Mouse (Mus musculus) MEL (cell line): ENCODE measurements around the gene Gm20431. TPM values are rescaled to one million over a fixed set of nuclear protein-coding genes. Genes with fewer than 3 reads are reported as not detected.

Experiments
- DNase-seq: peaks from one replicate; pipeline ENCODE4 v3.0.0; 2011; ENCODE audit warnings: low read depth, low spot score
- H3K27ac ChIP-seq: 2 replicates; pipeline ENCODE4 v1.5.1; 2012; ENCODE audit warnings: low read depth, mild to moderate bottlenecking, control low read depth, low read length, moderate library complexity; ENCODE audit not compliant: control insufficient read depth
- H3K27me3 ChIP-seq, 2 experiments: fragments of 150-350 bp in 1 of 2; sonication (generic) in 1 of 2; 2 replicates each; pipeline ENCODE4 v1.6.1; 2012; ENCODE audit warnings: low read length in 2 of 2, mild to moderate bottlenecking in 2 of 2, improper control_type of control experiment in 1 of 2, moderate library complexity in 1 of 2; ENCODE audit not compliant: insufficient read depth in 2 of 2, control insufficient read depth in 1 of 2
- H3K36me3 ChIP-seq, 2 experiments: 2 replicates each; pipeline ENCODE4 v1.6.1; 2012 to 2014; ENCODE audit warnings: low read length in 2 of 2, improper control_type of control experiment in 1 of 2, inconsistent platforms in 1 of 2, mild to moderate bottlenecking in 1 of 2; ENCODE audit not compliant: insufficient read depth in 2 of 2, control insufficient read depth in 1 of 2
- H3K4me1 ChIP-seq, 2 experiments: fragments of 150-350 bp in 1 of 2; sonication (generic) in 1 of 2; 2 replicates each; pipeline ENCODE4 v1.6.1; 2012; ENCODE audit warnings: low read length in 2 of 2, improper control_type of control experiment in 1 of 2, mild to moderate bottlenecking in 1 of 2; ENCODE audit not compliant: insufficient read depth in 2 of 2, control insufficient read depth in 1 of 2
- H3K4me3 ChIP-seq, 2 experiments: fragments of 150-350 bp in 1 of 2; sonication (generic) in 1 of 2; 2 replicates each; pipeline ENCODE4 v1.5.1; 2012; ENCODE audit warnings: low read depth in 2 of 2, low read length in 2 of 2, mild to moderate bottlenecking in 2 of 2, moderate library complexity in 2 of 2, control low read depth in 1 of 2, improper control_type of control experiment in 1 of 2; ENCODE audit not compliant: control insufficient read depth in 1 of 2, insufficient read depth in 1 of 2
- H3K79me2 ChIP-seq: 2 replicates; pipeline ENCODE4 v1.6.1; 2012; ENCODE audit warnings: mild to moderate bottlenecking, low read length, moderate library complexity; ENCODE audit not compliant: control insufficient read depth, poor library complexity, insufficient read depth
- H3K9ac ChIP-seq: 2 replicates; pipeline ENCODE4 v1.6.1; 2012; ENCODE audit warnings: low read depth, mild to moderate bottlenecking, control low read depth, low read length, moderate library complexity; ENCODE audit not compliant: control insufficient read depth, poor library complexity, severe bottlenecking
- H3K9me3 ChIP-seq: fragments of 150-350 bp; sonication (generic); replicated peaks from 2 replicates; pipeline ENCODE4 v1.6.1; 2012; ENCODE audit warnings: mild to moderate bottlenecking, low read length, improper control_type of control experiment, moderate library complexity; ENCODE audit not compliant: insufficient read depth
- CHD2 ChIP-seq: IDR thresholded peaks from 2 replicates; pipeline ENCODE4 v1.6.1; 2011; ENCODE audit warnings: low read length, improper control_type of control experiment
- ELF1 ChIP-seq: IDR thresholded peaks from 2 replicates; pipeline ENCODE4 v1.6.1; 2014; ENCODE audit warnings: low read depth, mild to moderate bottlenecking, inconsistent platforms, low read length, improper control_type of control experiment, moderate library complexity
- EP300 ChIP-seq, 2 experiments: IDR thresholded peaks; 2 replicates each; pipeline ENCODE4 v1.6.1; 2011; ENCODE audit warnings: improper control_type of control experiment in 2 of 2, low read length in 2 of 2, low read depth in 1 of 2, mild to moderate bottlenecking in 1 of 2
- HCFC1 ChIP-seq: IDR thresholded peaks from 2 replicates; pipeline ENCODE4 v1.6.1; 2012; ENCODE audit warnings: low read depth, mild to moderate bottlenecking, inconsistent platforms, low read length, improper control_type of control experiment, moderate library complexity
- MAFK ChIP-seq: IDR thresholded peaks from 2 replicates; pipeline ENCODE4 v1.6.1; 2011; ENCODE audit warnings: low read depth, mild to moderate bottlenecking, low read length, improper control_type of control experiment, borderline replicate concordance
- MAX ChIP-seq: IDR thresholded peaks from 2 replicates; pipeline ENCODE4 v1.6.1; 2011; ENCODE audit warnings: low read length, improper control_type of control experiment
- MAZ ChIP-seq: IDR thresholded peaks from 2 replicates; pipeline ENCODE4 v1.6.1; 2012; ENCODE audit warnings: low read depth, mild to moderate bottlenecking, inconsistent platforms, low read length, improper control_type of control experiment
- MYB ChIP-seq: IDR thresholded peaks from 2 replicates; pipeline ENCODE4 v1.6.1; 2011; ENCODE audit warnings: mild to moderate bottlenecking, low read depth, low read length, improper control_type of control experiment
- NELFE ChIP-seq: IDR thresholded peaks from 2 replicates; pipeline ENCODE4 v1.6.1; 2011; ENCODE audit warnings: low read depth, low read length, improper control_type of control experiment
- POLR2A ChIP-seq, 2 experiments: IDR thresholded peaks; 2 replicates each; pipeline ENCODE4 v1.6.1; 2011 to 2012; ENCODE audit warnings: low read length in 2 of 2, mild to moderate bottlenecking in 2 of 2, control low read depth in 1 of 2, improper control_type of control experiment in 1 of 2, low read depth in 1 of 2, moderate library complexity in 1 of 2; ENCODE audit not compliant: control insufficient read depth in 1 of 2, insufficient read depth in 1 of 2, poor library complexity in 1 of 2
- POLR2AphosphoS2 ChIP-seq: IDR thresholded peaks from 2 replicates; pipeline ENCODE4 v1.6.1; 2011; ENCODE audit warnings: low read length, improper control_type of control experiment
- POLR2AphosphoS5 ChIP-seq: IDR thresholded peaks from 2 replicates; pipeline ENCODE4 v1.6.1; 2012; ENCODE audit warnings: low read depth, borderline replicate concordance, mild to moderate bottlenecking, inconsistent platforms, low read length, moderate library complexity, mixed read lengths
- RCOR1 ChIP-seq: IDR thresholded peaks from 2 replicates; pipeline ENCODE4 v1.6.1; 2012; ENCODE audit warnings: low read depth, mild to moderate bottlenecking, inconsistent platforms, low read length, improper control_type of control experiment
- TAL1 ChIP-seq: IDR thresholded peaks from 2 replicates; pipeline ENCODE4 v1.6.1; 2012; ENCODE audit warnings: mild to moderate bottlenecking, inconsistent platforms, low read length, moderate library complexity, mixed read lengths
- TBP ChIP-seq: IDR thresholded peaks from 2 replicates; pipeline ENCODE4 v1.8.0; 2011; ENCODE audit warnings: low read depth, low read length, improper control_type of control experiment
- TCF12 ChIP-seq: IDR thresholded peaks from 2 replicates; pipeline ENCODE4 v1.6.1; 2014; ENCODE audit warnings: low read depth, mild to moderate bottlenecking, inconsistent platforms, low read length, improper control_type of control experiment, moderate library complexity
- ZKSCAN1 ChIP-seq: IDR thresholded peaks from 2 replicates; pipeline ENCODE4 v1.6.1; 2012; ENCODE audit warnings: low read depth, mild to moderate bottlenecking, inconsistent platforms, low read length, improper control_type of control experiment, moderate library complexity
- ZMIZ1 ChIP-seq: IDR thresholded peaks from 2 replicates; pipeline ENCODE4 v1.6.1; 2012; ENCODE audit warnings: low read depth, mild to moderate bottlenecking, inconsistent platforms, low read length, improper control_type of control experiment, moderate library complexity
- polyA plus RNA-seq, 2 experiments: library from polyadenylated mRNA; stranded (reverse) in 1 of 2; unstranded in 1 of 2; fragments of >175 nt in 1 of 2; fragments of >200 nt in 1 of 2; gene quantifications; 2 replicates each; pipeline versions ENCODE4 v1.2.1 to v1.2.4; 2012; ENCODE audit warnings: low replicate concordance in 2 of 2, low read depth in 1 of 2; ENCODE audit not compliant: insufficient read length in 2 of 2, insufficient read depth in 1 of 2, missing spikeins in 1 of 2
- total RNA-seq: library from RNA; depleted of rRNA; stranded (reverse); fragments of 300-350 nt; gene quantifications from 2 replicates; pipeline ENCODE4 v1.2.3, GENCODE M21; 2012

Gene Gm20431
- total and polyA plus RNA-seq, 3 experiments = 5.9 to 8.1 TPM; not detected in 1

DNA sequence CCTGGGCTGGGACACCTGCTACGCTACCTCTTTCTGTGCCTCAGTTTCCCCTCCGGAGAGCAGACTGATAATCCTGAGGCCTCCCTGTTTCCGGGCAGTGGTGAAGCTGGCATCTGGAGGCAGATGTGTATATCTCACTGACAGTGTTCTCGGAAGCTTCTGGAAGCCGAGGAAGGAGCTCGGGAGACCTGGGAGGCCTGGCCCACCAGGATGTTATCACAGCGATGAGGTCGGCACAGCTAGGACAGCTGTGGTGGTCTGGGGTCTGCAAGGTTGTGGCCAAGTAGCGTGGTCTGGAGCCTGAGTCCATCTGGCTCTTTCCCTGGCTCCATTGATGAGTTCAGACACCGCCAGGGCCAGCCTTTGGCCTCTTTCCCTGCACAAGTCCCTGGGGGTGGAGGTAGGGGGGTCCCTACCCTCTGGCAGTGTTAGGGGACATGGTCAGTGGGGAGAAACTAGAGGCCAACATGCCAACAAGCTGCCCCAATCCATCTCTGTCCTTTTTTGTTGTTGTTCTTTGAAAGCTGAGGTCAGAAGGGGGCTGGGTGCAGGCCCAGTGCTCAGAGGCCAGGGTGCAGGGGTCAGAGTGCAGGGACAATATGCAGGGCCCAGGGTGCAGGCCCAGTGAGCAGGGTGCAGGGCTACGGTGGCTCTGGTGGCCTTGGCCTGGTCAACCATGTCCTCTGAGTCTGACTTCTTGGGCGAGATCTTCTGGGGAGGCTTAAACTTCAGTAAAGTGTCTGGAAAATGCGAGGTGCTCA is 96.6 kb downstream of the Gm20431 start:
- Histone ChIP-seq H3K4me1 (no peaks in the 10 kb centered on the region), H3K9ac (no peak overlapping the region), H3K79me2 (no peaks in the 10 kb centered on the region), H3K4me3 (no peak overlapping the region), H3K27me3 (peaks cover 6 to 24% of the 10 kb centered on the region in 2 experiments), H3K9me3 (no peaks in the 10 kb centered on the region), H3K36me3 (no peaks in the 10 kb centered on the region), H3K27ac (no peak overlapping the region)
- DNase-seq = no peak
- no peak for TF ChIP-seq MAX
- no peak for TF ChIP-seq MAFK
- no peak for TF ChIP-seq MAZ
- no peak for TF ChIP-seq TBP
- TF ChIP-seq ZKSCAN1 = no peak
- no peak for TF ChIP-seq POLR2A (IDR thresholded peaks at IDR 0.05; ENCODE audit: control insufficient read depth in 1 of 2, insufficient read depth in 1 of 2, low read depth in 1 of 2, low read length in 2 of 2, poor library complexity in 1 of 2)
- no peak for TF ChIP-seq RCOR1
- TF ChIP-seq POLR2AphosphoS5 = no peak
- TF ChIP-seq POLR2AphosphoS2 = no peak

DNA sequence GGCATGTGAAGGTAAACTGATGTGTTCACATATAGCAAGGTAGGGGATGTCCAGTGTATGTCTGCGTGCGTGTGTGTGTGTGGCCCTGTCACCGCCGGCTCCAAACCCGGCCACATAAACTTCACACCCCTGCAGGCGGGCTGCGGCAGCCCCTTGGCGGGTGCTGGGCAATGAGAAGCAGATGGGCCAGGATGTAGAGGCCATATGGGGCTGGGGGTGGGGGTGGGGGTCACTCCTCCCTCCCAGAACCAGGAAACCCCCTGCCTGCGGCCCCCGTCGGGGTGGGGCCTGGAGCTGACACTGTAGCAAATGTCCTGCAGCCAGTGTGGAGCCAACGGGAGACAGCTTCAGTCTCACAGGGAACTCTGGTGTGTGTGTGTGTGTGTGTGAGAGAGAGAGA is 97.6 kb downstream of the Gm20431 start:
- no peak overlapping the region for H3K27ac ChIP-seq
- no peaks in the 10 kb centered on the region for H3K9me3 ChIP-seq
- TF ChIP-seq ELF1 (no peak), NELFE (no peak), TAL1 (no peak), TCF12 (no peak), ZMIZ1 (no peak), RCOR1 (no peak), HCFC1 (no peak), MYB (no peak), TBP (no peak), CHD2 (no peak), EP300 (IDR thresholded peaks at IDR 0.05; ENCODE audit: low read depth in 1 of 2, low read length in 2 of 2) (no peak)
- H3K4me3 ChIP-seq = no peak overlapping the region
- no peaks in the 10 kb centered on the region for H3K36me3 ChIP-seq
- DNase-seq = no peak
- peaks cover 6 to 24% of the 10 kb centered on the region in 2 experiments for H3K27me3 ChIP-seq
- H3K4me1 ChIP-seq = no peaks in the 10 kb centered on the region
- no peaks in the 10 kb centered on the region for H3K79me2 ChIP-seq
- H3K9ac ChIP-seq = no peak overlapping the region
